Mouse (Mus musculus): ENCODE data around the gene Dgkd.

- no peak for TF ChIP-seq POLR2A (IDR thresholded peaks at IDR 0.05; ENCODE audit: low read depth, low read length)
- TF ChIP-seq CTCF (conservative IDR thresholded peaks at IDR 0.05; ENCODE audit: insufficient read depth, insufficient read length, low read depth, low read length), result no peak
Measured at GRCm38 (mm10) chr1:87854411-87854810, 1.3 kb downstream of the Dgkd start.
